Mouse (Mus musculus): ENCODE data around the gene Traf3ip3.

Traf3ip3 gene

GRCm38 (mm10) chr1:193201383-193201778 lies at the start of gene Traf3ip3:
TSS of gene Traf3ip3 (minus strand) at chr1:193201703.
- no peak for DNase-seq (ENCODE audit: low read depth, low spot score)

- DNase-seq (ENCODE audit: low read depth, low spot score): no peak
Measured at GRCm38 (mm10) chr1:193250026-193250425, 48.5 kb upstream of the Traf3ip3 start.

GRCm38 (mm10) chr1:193244235-193244634 lies 42.7 kb upstream of the Traf3ip3 start:
- no peak for DNase-seq (ENCODE audit: low read depth, low spot score)

GRCm38 (mm10) chr1:193243571-193244193 lies 42.2 kb upstream of the Traf3ip3 start:
- no peak for DNase-seq (ENCODE audit: low read depth, low spot score)

GRCm38 (mm10) chr1:193242863-193243262 lies 41.4 kb upstream of the Traf3ip3 start:
- no peak for DNase-seq (ENCODE audit: low read depth, low spot score)

- no peak for DNase-seq (ENCODE audit: low read depth, low spot score)
Measured at GRCm38 (mm10) chr1:193242238-193242637, 40.7 kb upstream of the Traf3ip3 start.

- no peak for DNase-seq (ENCODE audit: low read depth, low spot score)
Measured at GRCm38 (mm10) chr1:193241436-193241835, 39.9 kb upstream of the Traf3ip3 start.

- DNase-seq (ENCODE audit: low read depth, low spot score): no peak
Measured at GRCm38 (mm10) chr1:193238426-193238825, 36.9 kb upstream of the Traf3ip3 start.

- DNase-seq (ENCODE audit: low read depth, low spot score): no peak
Measured at GRCm38 (mm10) chr1:193234930-193235329, 33.4 kb upstream of the Traf3ip3 start.

GRCm38 (mm10) chr1:193234130-193234645 lies 32.7 kb upstream of the Traf3ip3 start:
- no peak for DNase-seq (ENCODE audit: low read depth, low spot score)

GRCm38 (mm10) chr1:193232732-193233131 lies 31.2 kb upstream of the Traf3ip3 start:
- DNase-seq (ENCODE audit: low read depth, low spot score): no peak

- DNase-seq (ENCODE audit: low read depth, low spot score): no peak
Measured at GRCm38 (mm10) chr1:193230935-193231334, 29.4 kb upstream of the Traf3ip3 start.

GRCm38 (mm10) chr1:193230531-193230930 lies 29.0 kb upstream of the Traf3ip3 start:
- DNase-seq (ENCODE audit: low read depth, low spot score): no peak

- DNase-seq (ENCODE audit: low read depth, low spot score): no peak
Measured at GRCm38 (mm10) chr1:193229570-193229969, 28.1 kb upstream of the Traf3ip3 start.

- peak; percentile 36 for DNase-seq (ENCODE audit: low read depth, low spot score)
Measured at GRCm38 (mm10) chr1:193227537-193227936, 26.0 kb upstream of the Traf3ip3 start.

GRCm38 (mm10) chr1:193226724-193227522 lies 25.4 kb upstream of the Traf3ip3 start:
- no peak for DNase-seq (ENCODE audit: low read depth, low spot score)

GRCm38 (mm10) chr1:193226114-193226513 lies 24.6 kb upstream of the Traf3ip3 start:
- DNase-seq (ENCODE audit: low read depth, low spot score): no peak

- peak; percentile 18 for DNase-seq (ENCODE audit: low read depth, low spot score)
Measured at GRCm38 (mm10) chr1:193225531-193225930, 24.0 kb upstream of the Traf3ip3 start.

- no peak for DNase-seq (ENCODE audit: low read depth, low spot score)
Measured at GRCm38 (mm10) chr1:193220408-193220807, 18.9 kb upstream of the Traf3ip3 start.

GRCm38 (mm10) chr1:193216000-193216399 lies 14.5 kb upstream of the Traf3ip3 start:
- no peak for DNase-seq (ENCODE audit: low read depth, low spot score)

GRCm38 (mm10) chr1:193214053-193214452 lies 12.6 kb upstream of the Traf3ip3 start:
- no peak for DNase-seq (ENCODE audit: low read depth, low spot score)

- DNase-seq (ENCODE audit: low read depth, low spot score): no peak
Measured at GRCm38 (mm10) chr1:193211371-193211770, 9.9 kb upstream of the Traf3ip3 start.

GRCm38 (mm10) chr1:193208178-193208577 lies 6.7 kb upstream of the Traf3ip3 start:
- peak; percentile 30 for DNase-seq (ENCODE audit: low read depth, low spot score)

Measured in mesoderm, embryonic 11.5 days (tissue).